ENCODE assay signal across 8 mouse cellular contexts in the genomic region with DNA sequence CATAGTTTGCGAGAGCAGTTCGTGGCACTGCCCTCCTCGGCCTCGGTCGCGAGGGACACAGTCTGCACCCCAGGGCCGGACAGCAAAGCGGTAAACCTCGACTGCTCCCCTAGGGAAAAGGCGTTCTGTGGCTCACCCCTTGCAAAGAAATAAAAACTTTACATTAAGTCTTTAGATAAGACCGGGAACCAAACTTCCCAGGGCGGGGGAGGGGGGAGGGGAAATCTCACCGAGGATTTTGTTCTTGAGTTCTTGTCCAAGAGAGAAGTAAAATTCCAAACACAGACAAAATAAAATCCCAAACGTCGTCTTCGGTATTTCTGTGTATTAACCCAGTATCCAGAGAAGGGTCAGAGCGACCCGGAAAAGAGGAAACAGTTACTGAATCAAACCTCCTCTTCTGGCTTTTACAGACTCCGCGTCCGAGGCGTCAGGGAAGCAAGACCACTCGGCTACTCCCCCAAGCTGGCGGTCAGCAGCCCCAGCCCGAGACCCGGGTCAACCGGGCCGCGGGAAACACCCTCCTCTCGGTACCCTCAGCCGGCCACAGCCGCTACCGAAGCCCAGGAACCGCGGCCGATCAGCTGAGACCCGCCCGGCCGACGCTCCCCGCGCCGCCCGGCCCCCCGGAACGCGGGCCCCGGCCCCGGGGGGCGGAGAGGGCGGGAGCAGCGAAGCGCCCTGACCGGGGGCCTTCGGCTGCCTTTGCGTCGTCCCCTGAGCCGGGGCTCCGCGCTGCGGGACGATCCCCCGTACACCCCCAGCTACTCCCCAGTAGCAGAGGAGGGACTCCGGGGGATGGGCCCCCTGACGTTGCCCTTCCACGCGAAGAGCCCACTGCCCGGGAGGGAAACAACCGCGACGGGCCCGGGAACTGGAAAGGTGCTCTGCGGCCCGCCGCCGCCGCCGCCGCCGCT. TPM values are rescaled to one million over a fixed set of nuclear protein-coding genes. Genes with fewer than 3 reads are reported as not detected.
DNase-seq lines count a peak whose midpoint lies in the region; ATAC-seq and TF ChIP-seq lines count a peak whose summit lies in the region.

No protein-coding gene starts in this region.

- peak in 1 of 2 experiments; percentile 53; a peak in 1 of 4 replicates for TF ChIP-seq POLR2A in MEL (IDR thresholded peaks at IDR 0.05; ENCODE audit: control insufficient read depth in 1 of 2, insufficient read depth in 1 of 2, low read depth in 1 of 2, low read length in 2 of 2, poor library complexity in 1 of 2)

- under 1% methylated on average over 80 of the region's 80 CpGs for WGBS in hindbrain, embryonic 13.5 days

- TF ChIP-seq CTCF in MEL (IDR thresholded peaks at IDR 0.05 in 2 of 3, conservative IDR thresholded peaks at IDR 0.05 in 1 of 3; ENCODE audit: control insufficient read depth in 1 of 3, insufficient read depth in 1 of 3, low read depth in 2 of 3, low read length in 3 of 3, poor library complexity in 1 of 3, severe bottlenecking in 1 of 3) = no peak

- no peaks in the 10 kb centered on the region for H3K9me3 ChIP-seq in MEL (replicated peaks; ENCODE audit: insufficient read depth, low read length)
- H3K9me3 ChIP-seq in hindbrain, embryonic 13.5 days = no peaks in the 10 kb centered on the region
- no peaks in the 10 kb centered on the region for H3K9me3 ChIP-seq in megakaryocyte, embryonic 14.5 days

- H3K79me2 ChIP-seq in MEL (ENCODE audit: control insufficient read depth, insufficient read depth, low read length, poor library complexity) = peaks cover 47% of the 10 kb centered on the region

- intact Hi-C loops in left cerebral cortex, postnatal 25 days (cut with DNase I) = loop anchor here (2.0 to 5.0 kb wide), 3 partner anchors 62 to 596 kb away; a partner anchor contains a TSS

- no peaks in the 10 kb centered on the region for H3K27me3 ChIP-seq in MEL (ENCODE audit: control insufficient read depth in 1 of 2, insufficient read depth in 2 of 2, low read length in 2 of 2)
- no peaks in the 10 kb centered on the region for H3K27me3 ChIP-seq in hindbrain, embryonic 13.5 days
- no peaks in the 10 kb centered on the region for H3K27me3 ChIP-seq in megakaryocyte, embryonic 14.5 days (replicated peaks)

- peak; percentile 32; the same call in 1 of the 2 replicates for ATAC-seq in frontal cortex, adult (ENCODE audit: low TSS enrichment)
- peak; percentile 66 for ATAC-seq in hindbrain, embryonic 13.5 days (ENCODE audit: low FRiP score)

- 0 out of 4 replicates have a peak, but pooled peaks of 1 of the 2 experiments have one; percentile 40 for TF ChIP-seq EP300 in MEL (IDR thresholded peaks at IDR 0.05; ENCODE audit: low read depth in 1 of 2, low read length in 2 of 2)

- peak overlapping the region; percentile 96 for H3K4me2 ChIP-seq in hindbrain, embryonic 13.5 days

- peaks cover 8 to 16% of the 10 kb centered on the region in 2 experiments for H3K4me1 ChIP-seq in MEL (ENCODE audit: control insufficient read depth in 1 of 2, insufficient read depth in 2 of 2, low read length in 2 of 2)
- peaks cover 43% of the 10 kb centered on the region for H3K4me1 ChIP-seq in hindbrain, embryonic 13.5 days (replicated peaks)
- peaks cover 29% of the 10 kb centered on the region for H3K4me1 ChIP-seq in megakaryocyte, embryonic 14.5 days

- TF ChIP-seq RAD21 in MEL (IDR thresholded peaks at IDR 0.05; ENCODE audit: low read depth, low read length) = no peak

- H3K4me3 ChIP-seq in MEL (ENCODE audit: control insufficient read depth in 1 of 2, insufficient read depth in 1 of 2, low read depth in 2 of 2, low read length in 2 of 2) = peak overlapping the region; percentile 77 to 91
- H3K4me3 ChIP-seq in hindbrain, embryonic 13.5 days = peak overlapping the region; percentile 100
- H3K4me3 ChIP-seq in megakaryocyte, embryonic 14.5 days (replicated peaks) = peak overlapping the region; percentile 93

- DNase-seq in MEL (ENCODE audit: low read depth, low spot score) = peak; percentile 68
- DNase-seq in cerebellum, adult 8-10 months = peak; percentile 53
- DNase-seq in left cerebral cortex, postnatal 25 days (ENCODE audit: low spot score in 2 of 2) = peak; percentile 9 to 25
- peak; percentile 10 for DNase-seq in skeletal muscle tissue, adult 2 months (ENCODE audit: low read depth, low spot score)
- DNase-seq in T-cell, adult 2 months (ENCODE audit: low spot score) = no peak

- peak overlapping the region; percentile 95 for H3K9ac ChIP-seq in MEL (ENCODE audit: control insufficient read depth, low read depth, low read length, poor library complexity, severe bottlenecking)
- peak overlapping the region; percentile 99 for H3K9ac ChIP-seq in hindbrain, embryonic 13.5 days

- H3K36me3 ChIP-seq in MEL (ENCODE audit: control insufficient read depth in 1 of 2, insufficient read depth in 2 of 2, low read length in 2 of 2) = peaks cover 7 to 39% of the 10 kb centered on the region in 2 experiments; a peak in 3 of 4 replicates
- H3K36me3 ChIP-seq in hindbrain, embryonic 13.5 days = peaks cover 3% of the 10 kb centered on the region; the same call in 1 of the 2 replicates
- H3K36me3 ChIP-seq in megakaryocyte, embryonic 14.5 days (replicated peaks; ENCODE audit: low read length) = peaks cover 27% of the 10 kb centered on the region

- peak overlapping the region; percentile 71 for H3K27ac ChIP-seq in MEL (ENCODE audit: control insufficient read depth, low read depth, low read length)
- peak overlapping the region; percentile 99 for H3K27ac ChIP-seq in hindbrain, embryonic 13.5 days

TF ChIP-seq in MEL, 35 proteins besides CTCF, POLR2A, EP300 and RAD21 (continues in another document):
- TF ChIP-seq NELFE (IDR thresholded peaks at IDR 0.05; ENCODE audit: low read depth, low read length) (no peak), MYB (IDR thresholded peaks at IDR 0.05; ENCODE audit: low read depth, low read length) (no peak), MAZ (IDR thresholded peaks at IDR 0.05; ENCODE audit: low read depth, low read length) (no peak; the same call in 1 of the 2 replicates), USF1 (IDR thresholded peaks at IDR 0.05; ENCODE audit: low read depth, low read length) (no peak), ZNF384 (IDR thresholded peaks at IDR 0.05; ENCODE audit: low read depth, low read length) (no peak), GATA1 (IDR thresholded peaks at IDR 0.05; ENCODE audit: low read depth, low read length) (peak; percentile 20; the same call in 1 of the 2 replicates), ETS1 (IDR thresholded peaks at IDR 0.05; ENCODE audit: low read depth, low read length) (peak; percentile 25; the same call in 1 of the 2 replicates), GABPA (IDR thresholded peaks at IDR 0.05; ENCODE audit: low read depth, low read length) (no peak), KAT2A (conservative IDR thresholded peaks at IDR 0.05; ENCODE audit: low read depth, low read length) (no peak), ZMIZ1 (IDR thresholded peaks at IDR 0.05; ENCODE audit: low read depth, low read length) (no peak), POLR2AphosphoS5 (IDR thresholded peaks at IDR 0.05; ENCODE audit: borderline replicate concordance, low read depth, low read length) (no peak), MAFK (IDR thresholded peaks at IDR 0.05; ENCODE audit: borderline replicate concordance, low read depth, low read length) (no peak), MXI1 (IDR thresholded peaks at IDR 0.05; ENCODE audit: low read depth, low read length) (peak; percentile 26), POLR2AphosphoS2 (IDR thresholded peaks at IDR 0.05; ENCODE audit: low read length) (no peak), RCOR1 (IDR thresholded peaks at IDR 0.05; ENCODE audit: low read depth, low read length) (0 out of 2 replicates have a peak, but pooled peaks have one; percentile 21), SMC3 (IDR thresholded peaks at IDR 0.05; ENCODE audit: low read depth, low read length) (no peak), TBP (IDR thresholded peaks at IDR 0.05; ENCODE audit: low read depth, low read length) (no peak), SIN3A (IDR thresholded peaks at IDR 0.05; ENCODE audit: low read length) (no peak), TAL1 (IDR thresholded peaks at IDR 0.05; ENCODE audit: low read length) (no peak), E2F4 (IDR thresholded peaks at IDR 0.05; ENCODE audit: borderline replicate concordance, low read depth, low read length) (no peak), BHLHE40 (IDR thresholded peaks at IDR 0.05; ENCODE audit: borderline replicate concordance, low read depth, low read length) (no peak), MYC (IDR thresholded peaks at IDR 0.05; ENCODE audit: low read depth, low read length) (no peak), MAX (IDR thresholded peaks at IDR 0.05; ENCODE audit: low read length) (0 out of 2 replicates have a peak, but pooled peaks have one; percentile 16), NRF1 (IDR thresholded peaks at IDR 0.05; ENCODE audit: insufficient read depth, low read depth, low read length, poor library complexity, severe bottlenecking) (no peak), ZKSCAN1 (IDR thresholded peaks at IDR 0.05; ENCODE audit: low read depth, low read length) (no peak), ZC3H11A (IDR thresholded peaks at IDR 0.05; ENCODE audit: low read depth, low read length) (no peak), HCFC1 (IDR thresholded peaks at IDR 0.05; ENCODE audit: low read depth, low read length) (no peak), CHD2 (IDR thresholded peaks at IDR 0.05; ENCODE audit: low read length) (no peak), ELF1 (IDR thresholded peaks at IDR 0.05; ENCODE audit: low read depth, low read length) (0 out of 2 replicates have a peak, but pooled peaks have one; percentile 8), UBTF (IDR thresholded peaks at IDR 0.05; ENCODE audit: borderline replicate concordance, insufficient read depth, low read depth, low read length) (no peak)

RNA-seq across cellular contexts. Expression of a gene that starts 1.7 kb away (rescaled TPM):
- 20.3 and 24.8 TPM in 2 replicates for total RNA-seq in MEL (2012; rRNA removed)
- polyA plus RNA-seq in MEL (2012; ENCODE audit: insufficient read depth in 1 of 2, insufficient read length in 2 of 2, low read depth in 1 of 2, low replicate concordance in 2 of 2, missing spikeins in 1 of 2) = 10 to 100 TPM in 1 of 2 experiments, not detected in 1; 55.9 TPM
- polyA plus RNA-seq in hindbrain, embryonic 13.5 days (2015; fragmentation: Nextera tagmentation; extraction: Ambion mirVana) = 34.6 and 36.3 TPM in 2 replicates
- 10 to 100 TPM; 71.5 to 75.1 TPM for total RNA-seq in left cerebral cortex, postnatal 25 days (2021)
- 9.4 and 14.6 TPM in 2 replicates for polyA plus RNA-seq in megakaryocyte, embryonic 14.5 days (2012; ENCODE audit: insufficient read depth, low replicate concordance)

RNA-seq across cellular contexts. Expression of a gene that starts 42.9 kb away (rescaled TPM):
- total RNA-seq in MEL (2012; rRNA removed) = not detected in 2 replicates
- polyA plus RNA-seq in MEL (2012; ENCODE audit: insufficient read depth in 1 of 2, insufficient read length in 2 of 2, low read depth in 1 of 2, low replicate concordance in 2 of 2, missing spikeins in 1 of 2) = under 1 TPM in 1 of 2 experiments, not detected in 1; 0.06 TPM
- 7.0 and 7.8 TPM in 2 replicates for polyA plus RNA-seq in hindbrain, embryonic 13.5 days (2015; fragmentation: Nextera tagmentation; extraction: Ambion mirVana)
- under 1 TPM; 0.57 to 0.64 TPM for total RNA-seq in left cerebral cortex, postnatal 25 days (2021)
- polyA plus RNA-seq in megakaryocyte, embryonic 14.5 days (2012; ENCODE audit: insufficient read depth, low replicate concordance) = 0.16 TPM in 1 of 2 replicates, not detected in the other
